Mouse (Mus musculus) lung, postnatal 36 days (tissue): Measurements from ENCODE around the gene Krt24.
"Not testable (repeated sequence)": the region's sequence is repeated elsewhere in the genome, so short reads cannot be mapped to it uniquely, and the experiment has no call there.

ENCODE experiments used
- DNase-seq: peaks from one replicate; pipeline ENCODE4 v3.0.0; 2022; ENCODE audit warnings: mixed read lengths

The Krt24 gene

GRCm38 (mm10) chr11:99250666-99251065 lies 34.4 kb downstream of the Krt24 start:
- no peak for DNase-seq

- DNase-seq, result no peak
These were observed 34.8 kb downstream of the Krt24 start for GRCm38 (mm10) chr11:99250241-99250640.

GRCm38 (mm10) chr11:99249115-99249514 lies 35.9 kb downstream of the Krt24 start:
- DNase-seq, result peak; percentile 25

- DNase-seq, result no peak
These were observed 37.1 kb downstream of the Krt24 start for GRCm38 (mm10) chr11:99247916-99248315.

- DNase-seq, result not testable (repeated sequence)
These were observed 40.5 kb downstream of the Krt24 start for GRCm38 (mm10) chr11:99244519-99244918.

- peak; percentile 7 for DNase-seq
These were observed 41.2 kb downstream of the Krt24 start, which contains the start of gene Krt222 for GRCm38 (mm10) chr11:99243820-99244374. TSS of gene Krt222 (minus strand) at chr11:99244085.

GRCm38 (mm10) chr11:99243200-99243819 lies 41.8 kb downstream of the Krt24 start:
- no peak for DNase-seq

GRCm38 (mm10) chr11:99242056-99242455 lies 43.0 kb downstream of the Krt24 start:
- no peak for DNase-seq

- peak; percentile 35 for DNase-seq
These were observed 46.6 kb downstream of the Krt24 start for GRCm38 (mm10) chr11:99238468-99238867.

- DNase-seq, result no peak
These were observed 53.8 kb downstream of the Krt24 start for GRCm38 (mm10) chr11:99231049-99231816.

GRCm38 (mm10) chr11:99230261-99231048 lies 54.6 kb downstream of the Krt24 start, which contains the start of gene Smarce1:
TSS of gene Smarce1 (minus strand) at chr11:99231017.
- DNase-seq, result peak; percentile 75
